Mouse (Mus musculus) v-Abl transformed pro-B cells (cell line): ENCODE measurements around the gene Dut.

ENCODE experiments used
- in situ Hi-C, 2 experiments: fragments of 400-800 bp; cut with MboI; formaldehyde crosslinking; loops; one replicate each; pipeline ENCODE4 v1.15.1; 2025; ENCODE audit not compliant: unreplicated experiment in 2 of 2

Gene Dut

GRCm38 (mm10) chr2:125301877-125302624 lies 55.1 kb downstream of the Dut start:
- in situ Hi-C loops: no loop called here

GRCm38 (mm10) chr2:125302625-125302924 lies 55.6 kb downstream of the Dut start:
- in situ Hi-C loops: no loop called here

GRCm38 (mm10) chr2:125303764-125304384 lies 56.9 kb downstream of the Dut start:
- in situ Hi-C loops: no loop called here

- in situ Hi-C loops: no loop called here
These were observed 57.8 kb downstream of the Dut start for GRCm38 (mm10) chr2:125304746-125305145.

- in situ Hi-C loops: no loop called here
These were observed 58.7 kb downstream of the Dut start for GRCm38 (mm10) chr2:125305671-125306070.
